Mouse (Mus musculus): ENCODE results near the gene 4930579G24Rik. TPM values are rescaled to one million over a fixed set of nuclear protein-coding genes. Genes with fewer than 3 reads are reported as not detected.

The 4930579G24Rik gene
- 35.5 and 35.9 TPM in 2 replicates for polyA plus RNA-seq (2015; fragmentation: Nextera tagmentation; extraction: Ambion mirVana)

GRCm38 (mm10) chr3:79628561-79629415, at the start of gene 4930579G24Rik:
4930579G24Rik (plus strand) TSS chr3:79629079.
- peak within 1 kb of the TSS; percentile 77 for H3K9ac ChIP-seq
- peaks cover 24% of the 10 kb centered on the region for H3K36me3 ChIP-seq
- peaks cover 10% of the 10 kb centered on the region for H3K4me1 ChIP-seq
- H3K4me2 ChIP-seq (replicated peaks), result peak within 1 kb of the TSS; percentile 87
- ATAC-seq (ENCODE audit: low FRiP score, low read depth), result peak; percentile 99
- H3K9me3 ChIP-seq, result peaks cover 6% of the 10 kb centered on the region; the same call in 1 of the 2 replicates
- peak within 1 kb of the TSS; percentile 78 for H3K4me3 ChIP-seq
- no peaks in the 10 kb centered on the region for H3K27me3 ChIP-seq
- H3K27ac ChIP-seq, result peak within 1 kb of the TSS; percentile 72
- under 1% methylated on average over 60 of the region's 60 CpGs for WGBS

- no peak overlapping the region for H3K4me3 ChIP-seq
- no peak overlapping the region for H3K27ac ChIP-seq
- H3K4me2 ChIP-seq (replicated peaks), result no peak overlapping the region
- 72% methylated on average over 5 of the region's 5 CpGs for WGBS
- no peak overlapping the region for H3K9ac ChIP-seq
- H3K9me3 ChIP-seq, result no peaks in the 10 kb centered on the region
- no peaks in the 10 kb centered on the region for H3K27me3 ChIP-seq
- H3K4me1 ChIP-seq, result peaks cover 12% of the 10 kb centered on the region
- ATAC-seq (ENCODE audit: low FRiP score, low read depth), result no peak
- H3K36me3 ChIP-seq, result no peaks in the 10 kb centered on the region
Measured at GRCm38 (mm10) chr3:79579891-79580575, 48.8 kb upstream of the 4930579G24Rik start.

DNA sequence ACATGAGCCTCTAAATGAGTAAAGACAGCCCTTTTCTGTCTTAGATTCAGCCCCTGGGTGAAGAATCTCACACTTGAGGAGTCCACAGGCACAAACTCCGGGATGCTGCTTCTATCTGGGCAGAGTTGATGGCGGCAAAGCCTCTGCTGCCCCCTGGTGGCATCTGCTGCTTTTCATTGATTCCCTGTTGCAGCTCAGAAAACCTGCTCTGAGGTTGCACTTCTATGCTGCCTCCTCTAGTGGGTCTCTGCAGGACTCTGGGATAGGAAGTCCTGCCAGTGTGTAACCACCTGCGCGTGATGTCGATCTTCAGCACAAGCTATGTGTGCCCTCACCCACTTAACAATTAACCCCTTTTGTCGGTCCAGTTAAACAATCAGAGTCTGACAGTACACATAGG, 42.1 kb upstream of the 4930579G24Rik start:
- H3K4me1 ChIP-seq, result peaks cover under 1% of the 10 kb centered on the region; the same call in 1 of the 2 replicates
- no peak overlapping the region for H3K4me2 ChIP-seq (replicated peaks)
- H3K27me3 ChIP-seq, result no peaks in the 10 kb centered on the region
- peak; percentile 78 for ATAC-seq (ENCODE audit: low FRiP score, low read depth)
- H3K27ac ChIP-seq, result no peak overlapping the region
- no peaks in the 10 kb centered on the region for H3K9me3 ChIP-seq
- no peak overlapping the region for H3K4me3 ChIP-seq
- WGBS, result 5% methylated on average over 6 of the region's 6 CpGs
- H3K36me3 ChIP-seq, result no peaks in the 10 kb centered on the region
- H3K9ac ChIP-seq, result no peak overlapping the region

GRCm38 (mm10) chr3:79589671-79590070, 39.2 kb upstream of the 4930579G24Rik start:
- Histone ChIP-seq H3K4me3 (no peak overlapping the region), H3K4me1 (peaks cover 14% of the 10 kb centered on the region), H3K36me3 (peaks cover 12% of the 10 kb centered on the region), H3K9ac (no peak overlapping the region), H3K9me3 (no peaks in the 10 kb centered on the region), H3K27me3 (no peaks in the 10 kb centered on the region), H3K4me2 (replicated peaks) (no peak overlapping the region), H3K27ac (no peak overlapping the region)
- no peak for ATAC-seq (ENCODE audit: low FRiP score, low read depth)
- 76% methylated on average over 2 of the region's 2 CpGs for WGBS

- Histone ChIP-seq H3K4me2 (replicated peaks) (peak within 1 kb of the TSS; percentile 82), H3K27me3 (no peaks in the 10 kb centered on the region), H3K9ac (peak within 1 kb of the TSS; percentile 95), H3K4me3 (peak within 1 kb of the TSS; percentile 91), H3K27ac (peak within 1 kb of the TSS; percentile 89), H3K9me3 (no peaks in the 10 kb centered on the region), H3K36me3 (peaks cover 24% of the 10 kb centered on the region), H3K4me1 (peaks cover 14% of the 10 kb centered on the region)
- ATAC-seq (ENCODE audit: low FRiP score, low read depth), result peak; percentile 89
- 2% methylated on average over 63 of the region's 63 CpGs for WGBS
Measured at GRCm38 (mm10) chr3:79590863-79591792, 37.8 kb upstream of the 4930579G24Rik start, which contains the start of gene Ppid. Ppid (plus strand) TSS chr3:79591342.

GRCm38 (mm10) chr3:79591793-79592471, 36.9 kb upstream of the 4930579G24Rik start:
- H3K9me3 ChIP-seq, result no peaks in the 10 kb centered on the region
- peaks cover 14% of the 10 kb centered on the region for H3K4me1 ChIP-seq
- peak overlapping the region; percentile 95 for H3K9ac ChIP-seq
- H3K4me3 ChIP-seq, result peak overlapping the region; percentile 91
- no peaks in the 10 kb centered on the region for H3K27me3 ChIP-seq
- H3K27ac ChIP-seq, result peak overlapping the region; percentile 89
- peak; percentile 8; the same call in 1 of the 2 replicates for ATAC-seq (ENCODE audit: low FRiP score, low read depth)
- H3K36me3 ChIP-seq, result peaks cover 31% of the 10 kb centered on the region
- WGBS, result 5% methylated on average over 15 of the region's 15 CpGs
- H3K4me2 ChIP-seq (replicated peaks), result peak overlapping the region; percentile 82

- H3K4me1 ChIP-seq, result peaks cover 14% of the 10 kb centered on the region
- H3K9me3 ChIP-seq, result no peaks in the 10 kb centered on the region
- no peak overlapping the region for H3K4me3 ChIP-seq
- WGBS, result 89% methylated on average over 7 of the region's 7 CpGs
- peaks cover 61% of the 10 kb centered on the region for H3K36me3 ChIP-seq
- no peak overlapping the region for H3K9ac ChIP-seq
- no peaks in the 10 kb centered on the region for H3K27me3 ChIP-seq
- no peak overlapping the region for H3K4me2 ChIP-seq (replicated peaks)
- ATAC-seq (ENCODE audit: low FRiP score, low read depth), result no peak
- no peak overlapping the region for H3K27ac ChIP-seq
Measured at GRCm38 (mm10) chr3:79595468-79595867, 33.4 kb upstream of the 4930579G24Rik start.

DNA sequence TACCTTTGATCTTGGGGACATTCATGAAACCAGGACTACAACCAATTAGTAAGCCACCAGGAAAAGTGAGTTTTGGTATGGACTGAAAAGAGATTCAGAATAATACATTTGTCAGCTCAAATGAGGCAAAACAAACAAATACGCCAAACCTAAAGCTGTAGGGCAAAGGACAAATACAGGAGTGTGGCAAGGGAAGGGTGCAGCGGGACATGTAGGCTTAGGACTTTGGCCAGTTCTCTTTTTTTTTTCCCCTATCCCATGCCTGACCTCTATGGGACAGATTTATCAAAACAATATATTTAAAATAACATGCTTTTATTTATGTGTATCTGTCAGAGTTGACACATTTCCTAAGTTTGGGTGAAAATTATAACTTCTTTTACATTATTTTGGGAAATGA, 19.0 kb upstream of the 4930579G24Rik start:
- no peak overlapping the region for H3K9ac ChIP-seq
- H3K9me3 ChIP-seq, result peaks cover 4% of the 10 kb centered on the region; the same call in 1 of the 2 replicates
- H3K4me2 ChIP-seq (replicated peaks), result no peak overlapping the region
- H3K27me3 ChIP-seq, result no peaks in the 10 kb centered on the region
- H3K4me1 ChIP-seq, result no peaks in the 10 kb centered on the region
- no peak overlapping the region for H3K27ac ChIP-seq
- H3K36me3 ChIP-seq, result peaks cover 60% of the 10 kb centered on the region
- WGBS, result 89% methylated on average over 2 of the region's 2 CpGs
- ATAC-seq (ENCODE audit: low FRiP score, low read depth), result no peak
- H3K4me3 ChIP-seq, result no peak overlapping the region

DNA sequence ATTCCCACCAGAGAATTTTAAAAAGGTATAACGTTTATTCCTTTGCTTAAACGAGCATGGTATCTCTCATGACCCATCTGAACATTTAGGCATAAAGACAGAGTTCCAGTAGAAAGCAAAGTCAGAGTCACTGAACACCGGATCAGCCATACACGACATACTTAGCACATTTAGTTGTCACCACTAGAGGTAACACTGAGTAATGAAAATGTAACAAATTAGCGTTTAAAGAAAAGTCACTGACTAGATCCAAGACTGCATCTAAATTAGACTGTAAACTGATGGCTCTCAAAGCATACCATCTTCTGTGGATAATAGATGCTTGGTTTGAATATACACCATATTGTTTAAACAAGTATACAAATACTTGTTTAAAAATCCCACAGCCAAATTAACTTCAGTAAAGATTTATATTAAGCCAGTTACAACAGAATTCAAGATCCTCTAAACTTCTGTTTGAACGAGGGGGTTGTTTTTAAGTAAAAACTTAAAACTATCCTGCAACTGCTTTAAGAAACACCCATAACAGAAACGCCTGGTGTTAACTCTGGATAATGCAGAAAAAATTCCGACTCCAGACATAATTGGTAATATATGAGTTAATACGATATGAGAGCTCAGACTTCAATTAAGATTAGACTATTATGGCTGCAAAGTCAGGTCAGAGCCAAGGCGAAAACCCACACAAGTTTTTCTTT, 1.2 kb upstream of the 4930579G24Rik start:
- no peak for ATAC-seq (ENCODE audit: low FRiP score, low read depth)
- peaks cover 10% of the 10 kb centered on the region for H3K4me1 ChIP-seq
- peak overlapping the region; percentile 76 for H3K9ac ChIP-seq
- no peaks in the 10 kb centered on the region for H3K27me3 ChIP-seq
- H3K36me3 ChIP-seq, result peaks cover 17% of the 10 kb centered on the region
- peak overlapping the region; percentile 78 for H3K4me3 ChIP-seq
- H3K4me2 ChIP-seq (replicated peaks), result peak overlapping the region; percentile 87
- no peak overlapping the region for H3K27ac ChIP-seq
- 27% methylated on average over 10 of the region's 10 CpGs for WGBS
- H3K9me3 ChIP-seq, result no peaks in the 10 kb centered on the region

GRCm38 (mm10) chr3:79628182-79628560, 708 bp upstream of the 4930579G24Rik start:
- H3K4me2 ChIP-seq (replicated peaks), result peak overlapping the region; percentile 87
- peak overlapping the region; percentile 70; the same call in 1 of the 2 replicates for H3K27ac ChIP-seq
- H3K36me3 ChIP-seq, result peaks cover 19% of the 10 kb centered on the region
- no peak for ATAC-seq (ENCODE audit: low FRiP score, low read depth)
- H3K4me1 ChIP-seq, result peaks cover 10% of the 10 kb centered on the region
- H3K9ac ChIP-seq, result peak overlapping the region; percentile 76
- 0% methylated on average over 9 of the region's 9 CpGs for WGBS
- H3K9me3 ChIP-seq, result peaks cover 3% of the 10 kb centered on the region; the same call in 1 of the 2 replicates
- no peaks in the 10 kb centered on the region for H3K27me3 ChIP-seq
- peak overlapping the region; percentile 78 for H3K4me3 ChIP-seq
